Mouse (Mus musculus) liver, embryonic 11.5 days (tissue): ENCODE measurements around the gene Tns1. TPM values are rescaled to one million over a fixed set of nuclear protein-coding genes. Genes with fewer than 3 reads are reported as not detected.

ENCODE experiments used
- ATAC-seq: fragments of 200-750 bp; cut with Nextera tagmentation; replicated peaks from 2 replicates; pipeline ENCODE4 v1.8.0; 2017; ENCODE audit warnings: moderate number of reproducible peaks, mild to moderate bottlenecking, moderate TSS enrichment, moderate library complexity; ENCODE audit not compliant: low FRiP score
- DNase-seq: peaks from one replicate; pipeline ENCODE4 v3.0.0-alpha.2; 2017; ENCODE audit warnings: low spot score
- H3K27ac ChIP-seq: fragments of 300-500 bp; sonication (generic); 2 replicates; pipeline ENCODE4 v1.5.1; 2014; ENCODE audit warnings: mild to moderate bottlenecking, low read depth, low read length, control low read depth
- H3K27me3 ChIP-seq: fragments of 300-500 bp; sonication (generic); replicated peaks from 2 replicates; pipeline ENCODE4 v1.6.1; 2014; ENCODE audit warnings: low read length, mixed read lengths; ENCODE audit not compliant: control insufficient read depth, insufficient read depth
- H3K36me3 ChIP-seq: fragments of 300-500 bp; sonication (generic); 2 replicates; pipeline ENCODE4 v1.6.1; 2014; ENCODE audit warnings: mild to moderate bottlenecking, low read length, moderate library complexity, mixed read lengths; ENCODE audit not compliant: control insufficient read depth, insufficient read depth
- H3K4me1 ChIP-seq: fragments of 300-500 bp; sonication (generic); replicated peaks from 2 replicates; pipeline ENCODE4 v1.6.1; 2014; ENCODE audit warnings: low read length, mixed read lengths; ENCODE audit not compliant: control insufficient read depth, insufficient read depth
- H3K4me2 ChIP-seq: fragments of 300-500 bp; sonication (generic); 2 replicates; pipeline ENCODE4 v1.6.1; 2014; ENCODE audit warnings: mild to moderate bottlenecking, control low read depth, moderate library complexity
- H3K4me3 ChIP-seq: fragments of 300-500 bp; sonication (generic); 2 replicates; pipeline ENCODE4 v1.5.1; 2014; ENCODE audit warnings: low read depth, low read length, control low read depth
- H3K9ac ChIP-seq: fragments of 300-500 bp; sonication (generic); 2 replicates; pipeline ENCODE4 v1.6.1; 2014; ENCODE audit warnings: low read depth, low read length, control low read depth
- H3K9me3 ChIP-seq: fragments of 300-500 bp; sonication (generic); 2 replicates; pipeline ENCODE4 v1.6.1; 2016; ENCODE audit warnings: low read length, inconsistent platforms, mixed read lengths; ENCODE audit not compliant: control insufficient read depth
- WGBS: fragments of 180-500 bp; shearing (Covaris S2); extraction: QIAGEN DNeasy Blood & Tissue Kit; methylation state at CpG from one replicate; pipeline ENCODE4 v1.1.7; 2014; 5-methylcytosine and 5-hydroxymethylcytosine counted together
- polyA plus RNA-seq: library from polyadenylated mRNA; unstranded; fragments of >200 nt; fragmentation: Nextera tagmentation; extraction: Ambion mirVana; gene quantifications from 2 replicates; pipeline ENCODE4 v1.2.1, GENCODE M21; 2014

Gene Tns1
- polyA plus RNA-seq, 1 experiment from 2014 or later: 19.4 TPM

GRCm38 (mm10) chr1:74017399-74018172 lies 106.7 kb downstream of the Tns1 start:
- ATAC-seq (no peak), DNase-seq (no peak)
- Histone ChIP-seq H3K4me2 (no peak overlapping the region), H3K4me1 (peaks cover 6% of the 10 kb centered on the region; the same call in 1 of the 2 replicates), H3K4me3 (no peak overlapping the region), H3K36me3 (no peaks in the 10 kb centered on the region), H3K27ac (no peak overlapping the region), H3K27me3 (no peaks in the 10 kb centered on the region), H3K9me3 (no peaks in the 10 kb centered on the region), H3K9ac (no peak overlapping the region)
- 70% methylated on average over 9 of the region's 9 CpGs for WGBS

GRCm38 (mm10) chr1:74016618-74017017 lies 107.6 kb downstream of the Tns1 start:
- Histone ChIP-seq H3K27ac (no peak overlapping the region), H3K4me2 (no peak overlapping the region), H3K9ac (no peak overlapping the region), H3K36me3 (no peaks in the 10 kb centered on the region), H3K4me1 (peaks cover 6% of the 10 kb centered on the region; the same call in 1 of the 2 replicates), H3K27me3 (no peaks in the 10 kb centered on the region), H3K4me3 (no peak overlapping the region), H3K9me3 (no peaks in the 10 kb centered on the region)
- WGBS: 61% methylated on average over 5 of the region's 5 CpGs
- no peak for DNase-seq
- ATAC-seq: no peak

- ATAC-seq (no peak), DNase-seq (no peak)
- H3K4me1 ChIP-seq: peaks cover 6% of the 10 kb centered on the region; the same call in 1 of the 2 replicates
- no peaks in the 10 kb centered on the region for H3K9me3 ChIP-seq
- no peak overlapping the region for H3K9ac ChIP-seq
- H3K27me3 ChIP-seq: no peaks in the 10 kb centered on the region
- no peaks in the 10 kb centered on the region for H3K36me3 ChIP-seq
- H3K27ac ChIP-seq: no peak overlapping the region
- 48% methylated on average over 8 of the region's 8 CpGs for WGBS
- H3K4me3 ChIP-seq: no peak overlapping the region
- no peak overlapping the region for H3K4me2 ChIP-seq
Observed at GRCm38 (mm10) chr1:74015513-74016234, 108.6 kb downstream of the Tns1 start.

- Histone ChIP-seq H3K4me3 (no peak overlapping the region), H3K4me2 (no peak overlapping the region), H3K36me3 (no peaks in the 10 kb centered on the region), H3K4me1 (peaks cover 6% of the 10 kb centered on the region; the same call in 1 of the 2 replicates), H3K9ac (no peak overlapping the region), H3K9me3 (no peaks in the 10 kb centered on the region), H3K27me3 (no peaks in the 10 kb centered on the region), H3K27ac (no peak overlapping the region)
- DNase-seq (no peak), ATAC-seq (0 out of 2 replicates have a peak, but pooled peaks have one; percentile 6)
- WGBS: 56% methylated on average over 7 of the region's 14 CpGs
Observed at GRCm38 (mm10) chr1:74014538-74015327, 109.5 kb downstream of the Tns1 start.

GRCm38 (mm10) chr1:74013296-74014031 lies 110.8 kb downstream of the Tns1 start:
- no peaks in the 10 kb centered on the region for H3K36me3 ChIP-seq
- WGBS: 81% methylated on average over 14 of the region's 14 CpGs
- peaks cover 14% of the 10 kb centered on the region; the same call in 1 of the 2 replicates for H3K4me1 ChIP-seq
- H3K4me2 ChIP-seq: no peak overlapping the region
- no peaks in the 10 kb centered on the region for H3K27me3 ChIP-seq
- ATAC-seq (no peak), DNase-seq (no peak)
- H3K4me3 ChIP-seq: no peak overlapping the region
- H3K27ac ChIP-seq: no peak overlapping the region
- H3K9ac ChIP-seq: no peak overlapping the region
- H3K9me3 ChIP-seq: no peaks in the 10 kb centered on the region

GRCm38 (mm10) chr1:74012706-74013105 lies 111.5 kb downstream of the Tns1 start:
- Histone ChIP-seq H3K9ac (no peak overlapping the region), H3K9me3 (no peaks in the 10 kb centered on the region), H3K27ac (no peak overlapping the region), H3K4me1 (peaks cover 21% of the 10 kb centered on the region), H3K4me2 (no peak overlapping the region), H3K36me3 (no peaks in the 10 kb centered on the region), H3K4me3 (no peak overlapping the region), H3K27me3 (no peaks in the 10 kb centered on the region)
- ATAC-seq (no peak), DNase-seq (no peak)
- 87% methylated on average over 10 of the region's 10 CpGs for WGBS

GRCm38 (mm10) chr1:74009495-74009894 lies 114.8 kb downstream of the Tns1 start:
- no peaks in the 10 kb centered on the region for H3K9me3 ChIP-seq
- no peak overlapping the region for H3K4me3 ChIP-seq
- no peak overlapping the region for H3K27ac ChIP-seq
- no peaks in the 10 kb centered on the region for H3K36me3 ChIP-seq
- DNase-seq: no peak
- no peaks in the 10 kb centered on the region for H3K27me3 ChIP-seq
- peaks cover 25% of the 10 kb centered on the region for H3K4me1 ChIP-seq
- ATAC-seq: no peak
- no peak overlapping the region for H3K4me2 ChIP-seq
- H3K9ac ChIP-seq: no peak overlapping the region
- 77% methylated on average over 3 of the region's 3 CpGs for WGBS

GRCm38 (mm10) chr1:74008966-74009365 lies 115.3 kb downstream of the Tns1 start:
- H3K4me1 ChIP-seq: peaks cover 25% of the 10 kb centered on the region
- H3K27ac ChIP-seq: 0 out of 2 replicates have a peak overlapping the region, but pooled peaks have one; percentile 62
- no peak overlapping the region for H3K9ac ChIP-seq
- no peaks in the 10 kb centered on the region for H3K27me3 ChIP-seq
- 79% methylated on average over 3 of the region's 3 CpGs for WGBS
- no peaks in the 10 kb centered on the region for H3K9me3 ChIP-seq
- ATAC-seq: no peak
- no peak for DNase-seq
- no peak overlapping the region for H3K4me2 ChIP-seq
- H3K4me3 ChIP-seq: no peak overlapping the region
- H3K36me3 ChIP-seq: no peaks in the 10 kb centered on the region
